In genomic region chr8:120037199-120037598, GRCm38 (mm10) we compare ENCODE assay signal across 12 mouse cellular contexts. TPM values are rescaled to one million over a fixed set of nuclear protein-coding genes. Genes with fewer than 3 reads are reported as not detected.
DNase-seq lines count a peak whose midpoint lies in the region; ATAC-seq and TF ChIP-seq lines count a peak whose summit lies in the region.
"Had no signal": no experiment of that assay in that cellular context is flagged by ENCODE, and none has a peak within 500 bp of the region (broad histone marks: within the 10 kb centered on the region; RNA-seq: fewer than 3 reads in every experiment).

No protein-coding gene starts in this region.

- H3K4me3 ChIP-seq in midbrain, postnatal 0 days (ENCODE audit: low read depth, low read length), result no peak overlapping the region
- no peak overlapping the region for H3K4me3 ChIP-seq in midbrain, embryonic 13.5 days (replicated peaks)
- H3K4me3 ChIP-seq: neural tube, embryonic 13.5 days; stomach, embryonic 15.5 days had no signal

- no peak for TF ChIP-seq CTCF in midbrain, postnatal 0 days (IDR thresholded peaks at IDR 0.05)

- no peaks in the 10 kb centered on the region for H3K4me1 ChIP-seq in midbrain, postnatal 0 days (ENCODE audit: insufficient read depth, low read length)
- H3K4me1 ChIP-seq in midbrain, embryonic 13.5 days (replicated peaks), result peaks cover 4% of the 10 kb centered on the region; the same call in 1 of the 2 replicates

- H3K9ac ChIP-seq in midbrain, postnatal 0 days (replicated peaks; ENCODE audit: low read length, poor library complexity, severe bottlenecking), result no peak overlapping the region
- no peak overlapping the region for H3K9ac ChIP-seq in midbrain, embryonic 13.5 days (replicated peaks)
- H3K9ac ChIP-seq: liver, embryonic 14.5 days; neural tube, embryonic 13.5 days; stomach, embryonic 15.5 days had no signal

- no peaks in the 10 kb centered on the region for H3K9me3 ChIP-seq in midbrain, postnatal 0 days (ENCODE audit: low read length)
- H3K9me3 ChIP-seq in midbrain, embryonic 13.5 days, result no peaks in the 10 kb centered on the region
- H3K9me3 ChIP-seq: stomach, embryonic 15.5 days had no signal

- intact Hi-C loops in heart, postnatal 25 days (cut with DNase I), result no loop called here
- intact Hi-C loops in heart, postnatal 14 days (cut with DNase I), result no loop called here

- no peak overlapping the region for H3K27ac ChIP-seq in midbrain, postnatal 0 days (ENCODE audit: low read depth, low read length)
- H3K27ac ChIP-seq in midbrain, embryonic 13.5 days, result no peak overlapping the region
- H3K27ac ChIP-seq: liver, embryonic 14.5 days; neural tube, embryonic 13.5 days; stomach, embryonic 15.5 days had no signal

- peak; percentile 96 for DNase-seq in heart, adult 11 months
- no peak for DNase-seq in heart, postnatal 25 days (ENCODE audit: low spot score)
- DNase-seq in midbrain, postnatal 0 days (ENCODE audit: low spot score), result peak; percentile 41
- DNase-seq in heart, postnatal 14 days, result peak; percentile 33 to 46
- no peak for DNase-seq in frontal cortex, postnatal 14 days (ENCODE audit: low spot score in 2 of 2)
- no peak for DNase-seq in ovary, postnatal 36 days (ENCODE audit: low spot score)
- DNase-seq: right cerebral cortex, adult 18-20 months; thymus, postnatal 4 days had no signal

- 85% methylated on average over 15 of the region's 15 CpGs for WGBS in midbrain, postnatal 0 days
- WGBS in midbrain, embryonic 13.5 days, result 90% methylated on average over 15 of the region's 15 CpGs

- no peak for ATAC-seq in midbrain, postnatal 0 days (ENCODE audit: low FRiP score)
- ATAC-seq in midbrain, embryonic 13.5 days, result no peak

- no peaks in the 10 kb centered on the region for H3K36me3 ChIP-seq in midbrain, postnatal 0 days (ENCODE audit: insufficient read depth, low read length)
- no peaks in the 10 kb centered on the region for H3K36me3 ChIP-seq in midbrain, embryonic 13.5 days
- H3K36me3 ChIP-seq: neural tube, embryonic 13.5 days; stomach, embryonic 15.5 days had no signal

- no peak overlapping the region for H3K4me2 ChIP-seq in midbrain, postnatal 0 days (ENCODE audit: low read depth, low read length, poor library complexity, severe bottlenecking)
- no peak overlapping the region for H3K4me2 ChIP-seq in midbrain, embryonic 13.5 days (replicated peaks)
- H3K4me2 ChIP-seq: neural tube, embryonic 13.5 days; stomach, embryonic 15.5 days had no signal

- no peaks in the 10 kb centered on the region for H3K27me3 ChIP-seq in midbrain, postnatal 0 days (ENCODE audit: insufficient read depth, low read length)
- no peaks in the 10 kb centered on the region for H3K27me3 ChIP-seq in midbrain, embryonic 13.5 days
- H3K27me3 ChIP-seq: neural tube, embryonic 13.5 days; stomach, embryonic 15.5 days had no signal

RNA-seq across cellular contexts. Expression of gene Crispld2, which starts 45.0 kb away (rescaled TPM):
- 10 to 100 TPM; 21.7 to 25.7 TPM for total RNA-seq in heart, postnatal 25 days (2021)
- total RNA-seq in midbrain, postnatal 0 days (2014; rRNA removed), result 5.3 and 5.7 TPM in 2 replicates
- polyA plus RNA-seq in midbrain, postnatal 0 days (2015; fragmentation: Nextera tagmentation; extraction: Ambion mirVana), result 4.1 and 4.7 TPM in 2 replicates
- polyA plus RNA-seq in midbrain, embryonic 13.5 days (2015; fragmentation: Nextera tagmentation; extraction: Ambion mirVana), result 1.9 and 2.1 TPM in 2 replicates
- total RNA-seq in heart, postnatal 14 days (2021), result 10 to 100 TPM; 16.9 to 17.6 TPM

Comparison
In these comparisons a context has a peak if more than half of its experiments do, and no peak if none do; other contexts are left out.
1. DNase-seq: peak in heart, adult 11 months (single experiment), midbrain, postnatal 0 days (single experiment) and heart, postnatal 14 days (2 of 2); none in heart, postnatal 25 days (single experiment), frontal cortex, postnatal 14 days (0 of 2) and ovary, postnatal 36 days (single experiment).